Mouse (Mus musculus) spleen, postnatal 4 days (tissue): Measurements from ENCODE around the gene 2510039O18Rik.

ENCODE experiments used
- DNase-seq, 2 experiments: peaks; one replicate each; pipeline ENCODE4 v3.0.0; 2022; ENCODE audit warnings: low spot score in 2 of 2

2510039O18Rik gene

DNA sequence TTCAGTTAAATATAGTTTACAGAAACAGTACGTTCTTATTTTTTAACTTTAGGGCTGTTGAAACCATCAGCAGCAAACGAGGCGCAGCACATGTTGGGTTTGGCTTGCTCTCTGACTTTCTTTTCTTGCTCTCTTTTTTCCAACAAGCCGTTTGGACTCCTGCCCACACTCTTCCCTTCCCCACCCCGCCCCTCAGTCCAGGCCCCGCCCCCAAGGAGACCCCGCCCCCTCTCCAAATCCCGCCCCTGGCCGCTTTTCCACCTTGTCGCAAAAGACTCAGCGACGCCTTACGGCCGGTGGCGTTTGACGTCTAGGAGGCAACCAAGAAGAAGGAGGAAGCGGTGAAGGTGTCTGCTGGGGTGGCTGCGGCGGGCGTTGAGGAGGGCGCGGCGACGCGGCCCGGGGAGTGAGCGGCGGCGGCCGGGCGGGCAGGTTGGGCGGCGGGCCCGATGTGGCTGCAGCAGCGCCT is at the start of gene 2510039O18Rik:
Gene 2510039O18Rik (plus strand): TSS at position 320 of the 469 bp plus-strand sequence.
- peak; percentile 85 to 94 for DNase-seq

DNA sequence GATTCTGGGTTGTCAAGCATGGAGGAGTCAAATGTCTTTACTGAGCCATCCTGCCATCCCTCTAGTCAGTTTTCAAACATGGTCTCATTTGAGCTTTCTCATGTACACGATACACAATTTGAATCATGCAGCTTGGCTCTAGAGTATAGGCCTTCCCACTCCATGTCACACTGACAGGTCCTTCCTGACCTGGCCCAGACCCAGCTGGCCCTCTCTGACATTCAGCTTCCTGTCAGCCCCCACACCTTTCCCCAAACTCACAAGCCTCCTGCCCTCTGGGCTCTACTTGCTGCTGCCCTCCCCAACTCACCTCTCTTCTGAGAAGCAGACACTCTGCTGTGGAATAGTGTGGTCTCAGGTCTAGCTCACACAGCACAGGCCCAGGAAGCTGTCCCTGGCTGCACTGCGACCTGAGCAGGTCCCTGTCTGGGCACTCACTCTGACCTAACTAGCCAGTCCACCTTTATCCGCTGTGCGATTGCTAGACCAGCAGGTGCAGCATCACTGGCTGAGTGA is 44.8 kb upstream of the 2510039O18Rik start:
- no peak for DNase-seq

DNA sequence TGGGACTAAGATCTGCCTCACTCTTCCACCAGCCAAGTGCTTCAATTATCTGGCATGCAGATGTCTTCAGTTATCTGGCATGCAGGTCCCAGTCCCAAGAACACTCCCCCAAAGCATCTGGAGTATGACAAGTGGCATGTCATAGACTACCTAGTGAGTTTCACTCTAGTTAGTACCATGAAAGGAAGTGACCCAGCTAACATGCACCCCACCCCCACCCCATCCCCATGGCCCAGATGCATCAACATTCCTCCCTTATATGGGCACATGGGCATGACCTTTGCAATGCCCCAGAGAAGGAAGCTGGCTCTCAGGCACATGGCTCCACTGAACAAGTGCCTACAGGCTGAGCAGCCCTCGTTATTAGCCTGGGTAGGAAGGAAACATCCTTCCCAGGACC is 44.3 kb upstream of the 2510039O18Rik start:
- no peak for DNase-seq

DNA sequence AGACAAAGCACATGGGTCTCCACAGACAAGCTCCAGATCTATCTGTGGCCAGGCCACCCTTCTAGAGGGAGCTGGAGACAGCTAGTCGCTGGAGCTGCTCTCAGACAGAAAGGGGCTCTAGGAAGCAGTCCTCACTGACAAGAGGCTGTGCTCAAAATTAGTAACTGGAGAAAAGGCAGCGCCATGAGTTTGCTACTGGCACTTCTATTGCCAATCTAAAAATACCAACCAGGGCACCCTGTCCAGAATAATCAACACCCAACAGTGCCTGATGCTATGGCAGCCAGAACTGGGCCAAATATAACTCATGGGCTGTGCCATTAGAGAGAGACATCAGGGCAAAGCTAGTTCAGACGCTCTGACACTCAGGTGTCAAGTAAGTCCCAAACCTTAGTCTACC is 43.3 kb upstream of the 2510039O18Rik start:
- DNase-seq = no peak

DNA sequence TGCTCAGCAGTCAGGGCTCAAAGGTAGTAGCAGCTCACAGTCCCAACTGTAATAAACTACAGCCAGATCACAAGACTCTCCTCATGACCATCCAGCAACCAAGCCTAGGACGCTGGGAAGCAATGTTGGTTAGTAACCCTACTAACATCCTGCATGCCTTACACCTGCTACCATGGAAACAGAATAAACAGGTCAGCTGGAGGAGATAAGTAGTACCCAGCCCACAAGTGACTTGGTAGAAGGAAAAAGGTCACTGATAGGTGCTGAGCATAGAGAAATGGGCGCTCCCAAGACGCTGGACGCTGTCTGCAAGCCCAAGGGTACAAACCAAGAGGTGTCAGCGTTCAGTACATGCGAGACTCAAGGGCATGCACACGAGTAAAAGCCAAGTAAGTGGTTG is 40.2 kb upstream of the 2510039O18Rik start:
- no peak for DNase-seq

DNA sequence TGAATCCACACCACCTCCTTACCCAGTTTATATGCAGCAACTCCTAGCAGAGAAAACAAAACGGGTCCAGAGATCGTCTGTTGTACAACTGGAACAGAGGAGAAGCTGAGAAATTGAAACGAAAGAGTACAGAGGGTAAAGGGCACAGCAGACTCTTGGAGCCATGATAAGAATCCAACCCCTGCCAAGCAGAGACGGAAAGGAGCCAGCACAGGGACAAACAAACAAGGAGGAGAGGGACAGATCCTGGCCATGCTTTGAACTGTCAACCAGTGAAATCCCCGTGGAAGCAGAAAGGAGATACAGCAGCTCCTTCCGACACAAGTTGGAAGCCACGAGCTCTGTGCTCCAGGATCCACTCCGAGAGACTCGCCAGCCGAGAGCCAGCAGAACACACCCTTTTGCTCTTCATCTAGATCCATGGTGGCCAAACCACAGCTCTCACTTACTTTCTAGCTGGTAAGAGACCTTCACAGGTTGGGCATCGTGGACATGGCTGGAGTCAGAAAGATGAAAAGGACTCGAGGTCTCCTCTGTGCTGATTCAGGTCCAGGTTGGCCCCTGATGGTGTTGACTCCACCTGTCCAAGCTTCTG is 37.7 kb upstream of the 2510039O18Rik start:
- DNase-seq = no peak

DNA sequence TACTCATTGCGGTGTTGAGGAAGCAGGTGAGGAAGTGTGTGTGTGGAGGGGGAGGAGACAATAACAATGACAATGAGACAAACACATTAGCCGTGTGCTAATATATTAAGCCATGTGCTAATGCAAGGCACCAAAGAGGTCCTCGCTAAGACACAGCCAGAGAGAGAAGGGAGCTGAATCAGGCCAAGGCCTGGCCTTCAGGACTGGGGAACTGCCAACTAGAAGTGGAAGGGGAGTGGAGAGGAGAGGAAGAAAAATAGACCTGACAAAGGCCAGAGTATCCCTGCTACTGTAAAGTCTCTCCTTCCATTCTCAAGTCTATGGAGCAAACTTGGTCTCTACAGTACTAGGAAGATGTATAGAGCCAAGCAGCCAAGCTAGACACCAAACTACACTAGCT is 37.1 kb upstream of the 2510039O18Rik start:
- no peak for DNase-seq

DNA sequence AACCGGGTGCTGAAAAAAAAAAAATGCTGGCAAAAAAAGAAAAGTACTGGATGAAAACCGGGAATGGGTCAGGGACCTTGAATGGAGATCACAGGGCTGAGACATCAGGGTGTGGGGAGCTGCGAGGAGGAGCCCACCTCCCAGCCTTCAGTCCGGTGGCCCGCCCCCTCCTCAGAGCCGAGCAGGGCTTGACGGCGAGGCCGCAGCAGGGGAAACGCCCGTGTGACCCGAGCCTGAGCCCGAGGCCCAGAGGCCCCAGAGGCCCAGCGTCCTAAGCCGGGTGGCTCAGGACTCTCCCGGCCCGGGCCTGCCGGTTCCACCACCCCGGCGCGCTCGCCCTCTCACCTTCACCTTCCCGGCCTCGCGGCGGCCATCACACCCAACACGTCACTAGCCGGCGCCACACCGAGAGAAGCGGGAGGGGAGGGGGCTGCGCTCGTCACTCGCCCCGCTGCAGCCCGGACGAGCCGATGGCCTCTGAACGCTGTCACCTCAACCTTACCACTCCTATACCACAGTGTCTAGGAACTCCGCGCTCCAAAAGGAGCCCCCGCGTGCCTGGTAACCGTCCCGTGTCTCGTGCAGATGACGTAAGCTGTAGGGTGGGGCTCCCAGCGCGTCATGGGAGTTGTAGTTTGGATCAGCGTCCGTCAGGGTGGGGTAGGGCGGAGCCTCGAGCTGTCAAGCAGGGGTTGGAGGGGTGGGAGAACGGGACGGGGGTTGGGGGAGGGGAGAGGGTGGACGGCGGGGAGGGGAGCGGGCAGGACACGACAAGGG is 36.2 kb upstream of the 2510039O18Rik start, which contains the start of gene Mfn2:
Gene Mfn2 (minus strand): TSS at position 392 of the 777 bp plus-strand sequence.
- peak; percentile 84 to 93 for DNase-seq

DNA sequence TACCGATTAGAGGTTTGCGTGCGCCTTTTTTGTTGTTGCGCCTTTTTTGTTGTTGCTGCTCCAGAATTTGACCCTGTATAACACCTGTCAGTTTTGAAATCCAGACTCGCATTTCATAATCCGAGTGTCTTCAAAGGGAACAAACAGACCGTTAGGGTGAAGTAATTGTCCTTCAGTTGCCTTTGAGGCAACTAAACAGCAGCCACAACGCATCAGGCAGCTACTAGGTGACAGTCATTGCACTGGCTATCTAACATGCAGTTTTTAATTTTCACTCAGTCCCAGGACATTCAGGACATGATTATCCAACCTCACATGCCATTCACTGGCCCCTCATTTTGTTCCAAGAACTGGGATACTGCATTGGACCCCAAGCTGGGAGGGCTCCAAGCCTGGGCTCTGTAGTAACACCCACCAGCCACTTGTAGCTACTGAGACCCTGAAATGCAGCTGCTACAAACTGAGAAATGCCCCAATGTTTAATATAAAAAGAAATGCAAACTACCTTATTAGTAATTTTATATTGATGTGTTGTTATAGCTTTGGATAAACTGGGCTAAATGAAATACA is 35.5 kb upstream of the 2510039O18Rik start:
- no peak for DNase-seq

DNA sequence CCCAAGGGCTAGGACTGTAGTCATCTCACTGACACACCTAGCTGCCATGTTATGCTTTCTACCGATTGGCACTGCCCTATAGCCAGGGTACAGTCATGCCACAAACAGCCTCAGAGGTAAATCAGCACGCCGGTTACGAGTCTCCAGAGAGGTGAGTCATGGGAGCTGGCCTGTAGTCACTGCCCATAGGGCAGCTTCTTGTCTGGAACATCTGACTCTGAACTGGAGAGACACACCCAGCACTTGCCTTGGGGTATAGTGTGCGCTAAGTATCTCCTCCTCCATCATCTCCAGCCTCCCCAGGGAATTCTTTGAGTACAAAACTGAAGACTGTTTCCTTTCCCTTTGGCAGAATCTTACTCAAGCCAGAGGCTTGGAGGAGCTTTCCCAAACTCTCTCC is 34.5 kb upstream of the 2510039O18Rik start:
- no peak for DNase-seq

DNA sequence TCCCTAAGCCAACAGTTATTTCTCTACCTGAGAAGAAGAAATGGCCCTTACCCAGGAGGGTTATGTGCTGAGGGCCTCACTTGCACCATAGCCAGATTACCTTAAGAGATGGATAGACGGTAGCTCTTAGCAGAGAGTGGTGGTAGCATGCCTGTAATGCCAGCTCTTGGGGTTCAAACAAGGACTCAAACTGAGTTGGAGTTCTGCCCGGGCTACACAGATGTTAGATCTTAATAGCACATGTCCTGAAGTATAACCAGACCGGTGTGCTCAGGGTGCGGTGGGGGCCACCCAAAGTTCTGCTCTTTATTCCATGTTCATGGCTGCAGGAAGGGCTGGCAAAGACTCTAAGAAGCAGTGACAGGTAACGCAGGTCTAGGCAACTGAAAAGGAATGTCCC is 31.2 kb upstream of the 2510039O18Rik start:
- DNase-seq = no peak

DNA sequence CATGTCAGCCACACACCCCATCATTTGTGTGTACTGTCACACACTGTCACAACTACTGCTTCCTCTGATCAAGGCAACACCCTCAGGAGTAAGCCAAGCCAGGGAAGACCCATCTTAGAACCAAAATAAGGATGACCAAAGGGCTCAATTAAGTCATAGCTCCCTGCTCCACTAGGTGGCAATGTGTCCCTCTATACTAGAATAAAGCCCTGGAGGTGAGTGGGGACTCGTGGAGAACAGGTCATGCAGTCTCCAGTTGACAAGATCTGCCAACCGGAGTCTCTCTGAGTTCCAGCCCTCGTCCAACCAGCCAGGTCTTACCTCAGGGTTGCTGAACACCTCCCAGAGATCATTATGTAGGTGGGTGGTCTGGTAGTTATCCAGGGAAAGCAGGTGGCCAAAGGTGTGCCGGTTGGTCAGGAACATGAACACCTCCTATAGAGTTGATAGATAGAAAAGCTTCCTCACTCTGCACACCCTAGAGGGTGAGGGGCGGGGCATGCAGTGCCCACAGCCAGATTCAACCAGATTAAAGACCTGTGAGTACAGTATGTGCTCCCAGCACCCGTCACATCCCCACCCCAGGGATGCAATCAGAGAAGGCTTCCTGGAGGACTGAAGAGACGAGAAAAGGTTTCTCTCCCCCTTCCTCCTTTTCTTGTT is 22.1 kb upstream of the 2510039O18Rik start:
- peak in 1 of 2 experiments; percentile 33 for DNase-seq

DNA sequence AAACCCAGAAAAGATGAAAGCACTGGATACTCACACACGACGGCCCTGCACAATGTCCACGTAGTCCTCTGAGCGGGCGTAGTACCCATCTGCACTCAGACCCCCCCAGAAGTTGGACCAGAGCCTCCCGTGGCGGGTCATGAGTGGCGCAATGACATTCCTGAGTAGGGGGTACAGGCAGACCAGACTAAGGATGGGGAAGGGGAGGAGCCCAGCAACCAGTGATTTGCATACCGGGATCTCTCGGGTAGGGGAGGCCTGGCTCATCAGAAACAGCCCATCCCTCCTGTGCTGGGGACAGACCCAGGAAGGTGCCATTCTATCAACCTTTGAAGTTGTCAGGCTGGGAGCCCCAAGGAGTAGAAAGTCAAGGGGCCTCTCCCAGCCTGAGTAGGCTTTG is 19.7 kb upstream of the 2510039O18Rik start:
- no peak for DNase-seq

DNA sequence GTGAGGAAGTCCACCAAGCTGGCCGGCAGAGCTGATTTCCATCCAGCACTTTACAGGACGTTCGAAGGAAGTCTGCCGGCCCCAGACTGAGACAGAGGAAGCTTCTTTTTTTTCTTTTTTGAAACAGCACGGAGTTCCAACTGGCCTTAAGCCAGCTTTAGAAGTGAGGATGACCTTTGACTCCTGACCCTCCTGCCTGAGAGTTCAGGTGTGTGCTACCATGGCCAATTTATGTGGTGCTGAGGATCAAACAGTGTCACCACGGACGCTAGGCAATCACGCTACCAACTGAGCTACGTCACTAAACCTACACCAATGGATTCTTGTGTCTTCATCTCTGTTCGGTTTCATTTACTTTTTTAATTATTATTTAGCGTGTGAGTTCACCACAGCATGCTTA is 18.4 kb upstream of the 2510039O18Rik start:
- no peak for DNase-seq

DNA sequence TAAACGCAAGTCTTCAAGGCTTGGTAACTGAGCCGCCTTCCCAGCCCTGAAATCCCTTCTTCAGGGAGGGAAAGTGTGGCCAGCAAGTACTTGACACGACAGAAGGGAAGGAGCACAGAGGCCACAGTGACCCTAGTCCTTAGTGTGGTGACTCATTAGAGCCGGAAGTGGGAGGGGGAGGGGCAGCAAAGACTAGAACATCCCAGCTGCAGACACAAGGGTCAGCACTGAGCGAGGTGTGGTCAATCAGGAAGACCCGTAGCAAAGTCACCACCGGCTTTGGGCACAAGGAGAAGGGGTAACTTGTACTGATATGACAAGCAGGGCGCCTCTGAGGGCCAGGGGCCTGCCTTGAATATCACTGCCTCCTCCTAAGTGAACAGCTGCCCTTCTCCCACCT is 13.0 kb upstream of the 2510039O18Rik start:
- no peak for DNase-seq

DNA sequence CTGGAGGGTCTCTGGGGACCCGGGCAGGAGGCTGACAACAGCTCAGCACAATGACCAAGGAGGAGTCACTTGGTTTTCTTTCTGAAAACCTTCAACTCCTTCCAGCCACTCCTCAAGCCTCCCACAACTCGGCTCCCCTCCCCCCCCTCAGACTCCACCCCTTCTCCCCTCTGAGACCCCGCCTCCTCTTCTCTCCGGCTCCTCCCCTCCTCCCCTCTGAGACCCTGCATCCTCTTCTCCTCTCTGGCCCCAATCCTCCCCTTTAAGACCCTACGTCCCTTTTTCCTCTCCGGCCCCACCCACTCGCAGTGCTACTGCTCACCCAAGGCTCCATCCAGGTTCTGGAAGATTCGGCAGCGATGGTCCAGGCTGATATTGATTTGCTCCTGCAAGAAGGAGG is 12.6 kb upstream of the 2510039O18Rik start:
- DNase-seq = no peak

DNA sequence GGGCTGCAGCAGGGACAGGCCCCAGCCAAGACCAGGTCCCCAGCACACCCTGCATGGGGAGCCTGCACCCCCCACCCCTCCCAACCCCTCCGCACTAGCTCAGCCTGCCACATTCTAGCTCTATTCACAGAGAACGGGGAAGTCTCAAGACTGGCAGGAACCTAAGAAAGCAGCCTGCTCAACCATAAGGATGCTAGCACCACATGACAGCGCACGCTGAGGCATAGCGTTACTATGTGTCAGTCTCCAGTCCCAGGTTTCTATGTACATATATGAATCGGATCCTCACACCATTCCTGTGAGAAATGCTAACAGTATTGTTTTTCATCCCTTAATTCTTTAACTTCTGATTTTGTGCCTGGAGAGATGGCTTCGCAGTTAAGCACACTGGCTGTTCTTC is 12.2 kb upstream of the 2510039O18Rik start:
- DNase-seq = no peak

DNA sequence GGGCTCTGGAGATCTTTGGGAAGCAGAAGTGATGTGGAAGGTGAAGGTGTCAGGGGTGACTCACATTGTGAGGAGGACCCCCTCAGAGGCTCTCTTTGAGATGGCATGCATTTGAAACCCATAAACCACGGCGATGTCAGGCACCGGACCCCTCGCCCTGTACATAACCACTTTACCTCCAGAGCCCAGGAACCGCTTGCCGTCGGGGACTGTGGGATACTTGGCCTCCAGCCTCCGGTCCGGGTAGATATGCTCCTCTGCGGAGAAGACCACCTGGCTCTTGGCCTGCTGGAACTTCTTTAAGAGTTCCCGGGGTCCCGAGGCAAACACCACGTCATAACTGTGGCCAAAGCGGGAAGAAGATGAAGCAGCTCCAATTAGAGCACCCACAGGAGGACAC is 9.7 kb upstream of the 2510039O18Rik start:
- DNase-seq = no peak

DNA sequence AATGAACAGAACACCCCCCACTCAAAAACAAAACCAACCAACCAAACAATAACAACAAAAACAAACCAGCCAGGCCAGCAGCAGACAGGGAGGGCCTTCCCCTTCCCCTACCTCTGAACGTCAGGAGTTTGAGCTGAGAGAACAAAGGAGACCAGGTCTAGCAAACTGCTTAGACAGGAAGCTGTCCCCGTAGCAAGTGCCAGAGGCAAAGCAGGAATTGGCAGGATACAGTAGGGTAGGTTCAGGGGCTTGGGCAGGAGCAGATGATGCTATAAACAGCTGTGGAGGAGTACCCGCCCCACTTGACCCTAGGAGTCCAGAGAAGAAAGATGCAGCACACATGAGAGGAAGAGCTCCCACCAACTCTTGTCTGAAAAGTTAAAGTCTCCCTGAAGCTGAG is 6.6 kb upstream of the 2510039O18Rik start:
- no peak for DNase-seq

DNA sequence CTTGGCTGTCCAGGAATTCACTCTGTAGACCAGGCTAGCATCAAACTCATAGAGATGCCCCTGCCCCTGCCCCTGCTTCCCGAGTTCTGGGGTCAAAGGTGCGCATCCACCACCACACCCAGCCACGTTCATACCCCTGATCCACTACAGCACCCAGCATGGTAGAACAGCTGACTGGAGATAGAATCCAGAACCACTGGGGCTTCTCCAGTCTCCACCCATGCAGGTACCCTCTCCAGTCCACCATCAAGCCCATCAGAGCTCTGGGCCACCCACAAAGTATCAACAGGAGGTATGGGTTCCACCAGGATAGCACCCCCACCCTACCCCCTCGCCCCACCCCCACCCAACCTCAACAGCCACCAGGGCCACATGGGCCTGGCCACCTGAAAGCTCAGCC is 6.1 kb upstream of the 2510039O18Rik start:
- DNase-seq = no peak

DNA sequence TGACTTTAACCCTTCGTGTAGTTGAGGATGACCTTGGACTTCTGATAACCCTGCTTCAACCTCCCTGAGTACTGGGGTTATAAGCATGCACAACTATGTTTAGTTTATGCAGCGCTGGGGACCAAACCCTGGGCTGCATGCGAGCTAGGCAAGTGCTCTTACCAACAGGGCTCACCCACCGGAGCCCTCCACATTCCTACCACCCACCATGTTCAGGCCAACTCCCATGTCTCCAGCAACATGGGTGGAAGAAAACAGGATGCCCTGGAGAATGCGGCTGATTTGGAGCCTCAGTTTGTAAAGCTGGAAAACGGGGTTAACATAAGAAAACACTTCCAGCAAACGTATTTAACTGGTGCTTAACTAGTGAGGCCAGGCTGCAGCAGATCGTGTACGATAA is 4.8 kb upstream of the 2510039O18Rik start:
- no peak for DNase-seq

DNA sequence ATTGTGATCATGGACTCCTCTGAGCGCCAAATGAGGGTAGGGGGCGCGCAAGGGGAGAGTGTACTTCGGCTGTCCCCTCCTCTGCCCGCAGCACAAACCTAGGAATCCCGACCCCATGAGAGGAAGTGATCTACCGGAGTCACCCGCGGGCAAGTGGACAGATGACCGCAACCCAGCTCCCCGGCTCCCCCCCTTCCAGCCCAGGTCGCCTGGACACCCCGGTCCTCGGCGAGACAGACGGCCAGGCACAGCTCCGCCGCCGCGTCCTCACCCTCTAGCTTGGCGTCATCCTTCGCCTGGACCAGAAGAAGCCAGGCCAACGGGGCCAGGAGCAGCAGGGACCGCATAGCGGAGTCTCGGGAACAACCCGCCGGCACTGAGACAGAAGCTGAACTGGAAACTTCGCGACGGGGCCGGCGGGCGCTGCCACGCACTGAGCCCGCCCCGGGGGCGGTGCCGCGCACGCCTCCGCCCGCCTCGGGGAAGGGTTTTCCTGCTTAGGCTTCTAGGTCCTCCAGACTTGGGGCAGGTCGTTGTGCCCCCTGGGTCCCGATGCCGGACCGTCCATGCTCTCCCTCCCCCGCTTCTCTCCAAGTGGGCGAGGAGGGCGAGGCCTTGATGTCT is 4.3 kb upstream of the 2510039O18Rik start, which contains the start of gene Plod1:
Gene Plod1 (minus strand): TSS at position 437 of the 624 bp plus-strand sequence.
- peak; percentile 68 to 83 for DNase-seq
